Mouse (Mus musculus) liver, embryonic 15.5 days (tissue): Measurements from ENCODE around the gene Rnf43. TPM values are rescaled to one million over a fixed set of nuclear protein-coding genes. Genes with fewer than 3 reads are reported as not detected.

Experiments used
- ATAC-seq: fragments of 200-750 bp; cut with Nextera tagmentation; 2 replicates; pipeline ENCODE4 v1.8.0; 2017; ENCODE audit warnings: moderate number of reproducible peaks, mild to moderate bottlenecking, moderate library complexity; ENCODE audit not compliant: insufficient read depth
- H3K27ac ChIP-seq: fragments of 300-500 bp; sonication (generic); replicated peaks from 2 replicates; pipeline ENCODE4 v1.5.1; 2015; ENCODE audit warnings: mild to moderate bottlenecking, inconsistent platforms
- H3K27me3 ChIP-seq: fragments of 300-500 bp; sonication (generic); 2 replicates; pipeline ENCODE4 v1.6.1; 2015; ENCODE audit warnings: mild to moderate bottlenecking, inconsistent platforms
- H3K36me3 ChIP-seq: fragments of 300-500 bp; sonication (generic); replicated peaks from 2 replicates; pipeline ENCODE4 v1.6.1; 2015; ENCODE audit warnings: moderate library complexity, mild to moderate bottlenecking, inconsistent platforms
- H3K4me1 ChIP-seq: fragments of 300-500 bp; sonication (generic); replicated peaks from 2 replicates; pipeline ENCODE4 v1.6.1; 2015; ENCODE audit warnings: inconsistent platforms
- H3K4me2 ChIP-seq: fragments of 300-500 bp; sonication (generic); 2 replicates; pipeline ENCODE4 v1.6.1; 2015; ENCODE audit warnings: moderate library complexity, mild to moderate bottlenecking, inconsistent platforms
- H3K4me3 ChIP-seq: fragments of 300-500 bp; sonication (generic); replicated peaks from 2 replicates; pipeline ENCODE4 v1.5.1; 2015; ENCODE audit warnings: mild to moderate bottlenecking, inconsistent platforms
- H3K9ac ChIP-seq: fragments of 300-500 bp; sonication (generic); 2 replicates; pipeline ENCODE4 v1.6.1; 2015; ENCODE audit warnings: moderate library complexity, mild to moderate bottlenecking, inconsistent platforms
- H3K9me3 ChIP-seq: fragments of 300-500 bp; sonication (generic); replicated peaks from 2 replicates; pipeline ENCODE4 v1.6.1; 2016; ENCODE audit warnings: inconsistent platforms
- WGBS: fragments of 180-500 bp; shearing (Covaris S2); methylation state at CpG from one replicate; pipeline ENCODE4 v1.1.7; 2015; ENCODE audit warnings: mixed read lengths; ENCODE audit not compliant: insufficient replicate concordance; 5-methylcytosine and 5-hydroxymethylcytosine counted together
- polyA plus RNA-seq: library from polyadenylated mRNA; unstranded; fragments of >200 nt; fragmentation: Nextera tagmentation; extraction: Ambion mirVana; gene quantifications from 2 replicates; pipeline ENCODE4 v1.2.1, GENCODE M21; 2015

The Rnf43 gene
- polyA plus RNA-seq, 1 experiment from 2014 or later, result 5.0 TPM

DNA sequence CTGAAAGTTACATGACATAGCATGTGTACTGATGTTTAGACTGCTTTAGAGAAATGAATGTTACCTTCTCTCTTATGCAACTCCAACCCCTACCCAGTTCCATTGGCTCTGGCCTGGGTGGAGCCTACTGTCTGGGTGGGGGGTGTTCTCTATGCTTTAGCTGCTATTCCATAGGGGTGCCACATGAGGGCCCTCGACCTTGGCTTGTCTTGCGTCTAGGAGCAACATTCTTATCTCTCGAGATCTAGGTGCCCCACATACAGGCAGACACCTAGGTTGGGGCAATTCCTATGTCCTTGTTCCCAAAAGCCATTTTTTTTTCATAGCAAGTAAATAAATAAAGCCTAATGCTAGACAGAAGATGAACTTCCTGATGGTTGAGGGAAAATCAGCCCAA, 97.1 kb downstream of the Rnf43 start:
- Histone ChIP-seq H3K9me3 (no peaks in the 10 kb centered on the region), H3K4me3 (no peak overlapping the region), H3K27me3 (peaks cover 50% of the 10 kb centered on the region), H3K4me2 (no peak overlapping the region), H3K4me1 (peaks cover 56% of the 10 kb centered on the region), H3K9ac (no peak overlapping the region), H3K36me3 (peaks cover 22% of the 10 kb centered on the region), H3K27ac (peak overlapping the region; percentile 98)
- 1% methylated on average over 3 of the region's 3 CpGs for WGBS
- peak; percentile 8; the same call in 1 of the 2 replicates for ATAC-seq

DNA sequence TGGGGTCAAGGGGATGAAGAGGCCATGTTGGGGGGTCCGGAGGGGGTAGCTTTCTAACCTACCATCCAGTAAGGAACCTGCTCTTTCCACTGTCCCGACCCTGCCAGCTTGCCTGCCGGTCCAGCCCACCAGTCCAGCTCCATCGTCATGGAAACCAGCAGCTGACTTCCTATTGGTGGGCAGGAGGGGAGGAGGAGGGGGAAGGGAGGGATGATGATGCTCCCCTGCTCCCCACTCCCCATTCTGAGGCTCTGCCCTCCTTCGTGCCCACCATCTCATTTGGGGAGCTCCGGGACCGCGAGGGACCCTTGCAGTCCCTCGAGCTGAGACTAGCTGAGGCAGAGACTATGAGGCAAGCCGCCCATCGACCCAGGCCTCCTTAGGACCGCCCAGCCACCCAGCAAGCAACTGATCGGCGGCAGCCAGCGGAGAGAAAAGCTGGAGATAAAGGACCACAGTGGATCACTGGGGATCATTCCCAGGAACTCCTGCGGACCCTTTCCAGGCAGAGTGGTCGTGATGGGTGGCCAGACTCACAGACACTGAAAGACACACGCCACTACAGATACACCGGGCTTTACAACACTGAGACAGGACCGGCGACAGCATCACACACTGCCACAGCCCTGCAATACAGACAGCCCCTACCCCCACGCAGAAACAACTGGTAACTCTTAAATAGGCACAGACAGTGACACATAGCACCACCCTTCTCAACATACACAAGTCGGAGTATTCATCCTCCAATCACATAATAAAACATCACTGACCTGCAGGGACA, 98.0 kb downstream of the Rnf43 start, which contains the start of gene Tspoap1:
Gene Tspoap1, plus strand, starts transcription at position 241 of the 781 bp plus-strand sequence.
- Histone ChIP-seq H3K27ac (peak within 1 kb of the TSS; percentile 98), H3K27me3 (peaks cover 59% of the 10 kb centered on the region), H3K4me1 (peaks cover 51% of the 10 kb centered on the region), H3K4me2 (peak within 1 kb of the TSS; percentile 13; the same call in 1 of the 2 replicates), H3K4me3 (no peak within 1 kb of the TSS), H3K36me3 (peaks cover 22% of the 10 kb centered on the region), H3K9me3 (no peaks in the 10 kb centered on the region), H3K9ac (no peak within 1 kb of the TSS)
- ATAC-seq, result no peak
- WGBS, result 8% methylated on average over 23 of the region's 23 CpGs

- Histone ChIP-seq H3K9ac (no peak overlapping the region), H3K27me3 (peaks cover 67% of the 10 kb centered on the region), H3K9me3 (no peaks in the 10 kb centered on the region), H3K4me3 (no peak overlapping the region), H3K4me2 (no peak overlapping the region), H3K4me1 (peaks cover 51% of the 10 kb centered on the region), H3K27ac (no peak overlapping the region), H3K36me3 (peaks cover 22% of the 10 kb centered on the region)
- ATAC-seq, result no peak
- 56% methylated on average over 11 of the region's 11 CpGs for WGBS
These were observed 98.7 kb downstream of the Rnf43 start for GRCm38 (mm10) chr11:87761181-87761721.

- 58% methylated on average over 14 of the region's 14 CpGs for WGBS
- Histone ChIP-seq H3K9ac (no peak overlapping the region), H3K4me3 (no peak overlapping the region), H3K36me3 (peaks cover 16% of the 10 kb centered on the region), H3K9me3 (no peaks in the 10 kb centered on the region), H3K27me3 (peaks cover 75% of the 10 kb centered on the region), H3K4me2 (no peak overlapping the region), H3K27ac (no peak overlapping the region), H3K4me1 (peaks cover 51% of the 10 kb centered on the region)
- ATAC-seq, result no peak
These were observed 99.5 kb downstream of the Rnf43 start for GRCm38 (mm10) chr11:87761806-87762701.

- Histone ChIP-seq H3K36me3 (peaks cover 8% of the 10 kb centered on the region), H3K9me3 (no peaks in the 10 kb centered on the region), H3K27ac (no peak overlapping the region), H3K4me2 (no peak overlapping the region), H3K4me1 (peaks cover 45% of the 10 kb centered on the region), H3K27me3 (peaks cover 77% of the 10 kb centered on the region), H3K4me3 (no peak overlapping the region), H3K9ac (no peak overlapping the region)
- no peak for ATAC-seq
- WGBS, result 62% methylated on average over 12 of the region's 12 CpGs
These were observed 100.3 kb downstream of the Rnf43 start for GRCm38 (mm10) chr11:87762702-87763385.

DNA sequence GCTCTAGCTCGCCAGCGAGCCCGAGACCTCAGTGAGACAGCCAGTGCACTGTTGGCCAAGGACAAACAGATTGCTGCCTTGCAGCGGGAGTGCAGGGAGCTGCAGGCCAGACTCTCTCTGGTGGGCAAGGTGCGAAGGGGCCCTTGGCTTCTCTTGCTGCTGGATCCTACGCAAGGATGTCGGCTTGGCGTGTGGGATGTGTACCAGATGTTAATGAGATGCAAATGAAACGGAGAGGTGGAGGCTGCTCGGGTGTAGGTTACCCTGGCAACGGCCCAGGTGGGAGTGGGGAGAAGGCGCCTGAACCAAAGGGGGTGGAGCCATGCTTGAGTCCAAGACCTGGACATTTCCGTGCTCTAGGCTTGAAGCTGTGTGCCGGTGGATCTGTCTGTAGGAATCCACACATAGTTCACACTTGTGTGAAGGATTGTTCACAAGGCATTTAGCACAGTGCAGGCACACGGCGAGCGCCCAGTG, 101.0 kb downstream of the Rnf43 start:
- peaks cover 42% of the 10 kb centered on the region for H3K4me1 ChIP-seq
- peak overlapping the region; percentile 67 for H3K4me2 ChIP-seq
- 29% methylated on average over 17 of the region's 17 CpGs for WGBS
- ATAC-seq, result no peak
- H3K9ac ChIP-seq, result 0 out of 2 replicates have a peak overlapping the region, but pooled peaks have one; percentile 25
- H3K9me3 ChIP-seq, result no peaks in the 10 kb centered on the region
- peak overlapping the region; percentile 45 for H3K4me3 ChIP-seq
- H3K36me3 ChIP-seq, result peaks cover 1% of the 10 kb centered on the region
- H3K27ac ChIP-seq, result no peak overlapping the region
- peaks cover 77% of the 10 kb centered on the region for H3K27me3 ChIP-seq

- H3K4me2 ChIP-seq, result peak overlapping the region; percentile 67
- H3K9ac ChIP-seq, result peak overlapping the region; percentile 25; the same call in 1 of the 2 replicates
- peak overlapping the region; percentile 45 for H3K4me3 ChIP-seq
- peaks cover 77% of the 10 kb centered on the region for H3K27me3 ChIP-seq
- no peaks in the 10 kb centered on the region for H3K36me3 ChIP-seq
- WGBS, result 3% methylated on average over 65 of the region's 65 CpGs
- no peak overlapping the region for H3K27ac ChIP-seq
- H3K4me1 ChIP-seq, result peaks cover 39% of the 10 kb centered on the region
- H3K9me3 ChIP-seq, result no peaks in the 10 kb centered on the region
- ATAC-seq, result no peak
These were observed 101.7 kb downstream of the Rnf43 start for GRCm38 (mm10) chr11:87763988-87764876.

GRCm38 (mm10) chr11:87768745-87769144, 106.2 kb downstream of the Rnf43 start:
- ATAC-seq, result no peak
- H3K9ac ChIP-seq, result no peak overlapping the region
- H3K4me2 ChIP-seq, result no peak overlapping the region
- no peak overlapping the region for H3K27ac ChIP-seq
- peaks cover 35% of the 10 kb centered on the region for H3K27me3 ChIP-seq
- H3K9me3 ChIP-seq, result no peaks in the 10 kb centered on the region
- WGBS, result 59% methylated on average over 4 of the region's 4 CpGs
- H3K4me3 ChIP-seq, result no peak overlapping the region
- H3K36me3 ChIP-seq, result no peaks in the 10 kb centered on the region
- H3K4me1 ChIP-seq, result peaks cover 18% of the 10 kb centered on the region

DNA sequence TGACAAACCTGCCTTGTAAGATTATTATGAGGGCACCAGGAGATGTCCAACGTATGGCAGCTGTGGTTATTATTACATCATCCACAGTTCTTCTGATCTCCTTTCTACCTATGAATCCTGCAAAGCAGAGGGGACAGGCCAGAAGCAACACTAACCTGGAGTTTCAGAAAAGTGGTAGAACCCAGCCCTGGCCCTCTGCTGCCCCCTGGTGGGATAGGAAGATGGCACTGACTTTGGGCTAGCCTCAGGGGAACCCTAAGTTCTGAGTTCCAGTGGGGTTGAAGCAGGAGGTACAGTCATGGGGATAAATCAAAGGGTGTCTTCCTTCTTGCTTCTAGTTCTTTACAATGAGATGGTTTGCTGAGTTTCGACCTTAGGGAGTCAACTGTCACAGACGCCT, 108.5 kb downstream of the Rnf43 start:
- Histone ChIP-seq H3K27ac (no peak overlapping the region), H3K9ac (no peak overlapping the region), H3K4me1 (peaks cover 7% of the 10 kb centered on the region; the same call in 1 of the 2 replicates), H3K27me3 (peaks cover 13% of the 10 kb centered on the region), H3K4me3 (no peak overlapping the region), H3K4me2 (no peak overlapping the region), H3K36me3 (no peaks in the 10 kb centered on the region), H3K9me3 (no peaks in the 10 kb centered on the region)
- ATAC-seq, result no peak
- 44% methylated on average over 3 of the region's 3 CpGs for WGBS

DNA sequence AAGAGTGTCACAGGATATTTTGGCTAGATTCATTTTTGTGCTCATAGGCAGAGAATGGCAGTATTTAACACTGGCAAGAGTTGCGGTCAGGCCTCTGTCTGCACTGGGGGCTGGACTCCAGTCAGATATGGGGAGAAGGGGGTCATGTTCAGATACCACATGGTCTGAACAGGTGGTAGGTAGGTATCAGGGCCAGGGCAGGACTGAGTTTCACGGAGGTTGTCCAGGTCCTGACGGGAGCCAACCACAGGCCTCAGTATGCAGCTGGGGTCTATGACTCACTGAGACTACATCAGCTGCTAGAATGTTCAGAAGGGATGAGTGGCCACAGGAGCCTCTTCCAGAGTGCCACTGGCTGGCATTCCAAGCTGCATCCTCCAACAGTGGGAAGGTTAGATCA, 109.8 kb downstream of the Rnf43 start:
- H3K27ac ChIP-seq, result no peak overlapping the region
- H3K36me3 ChIP-seq, result no peaks in the 10 kb centered on the region
- H3K4me3 ChIP-seq, result no peak overlapping the region
- no peaks in the 10 kb centered on the region for H3K27me3 ChIP-seq
- H3K9me3 ChIP-seq, result no peaks in the 10 kb centered on the region
- ATAC-seq, result no peak
- H3K9ac ChIP-seq, result no peak overlapping the region
- 81% methylated on average over 3 of the region's 3 CpGs for WGBS
- peaks cover 9% of the 10 kb centered on the region; the same call in 1 of the 2 replicates for H3K4me1 ChIP-seq
- H3K4me2 ChIP-seq, result no peak overlapping the region
